12 mouse cellular contexts compared by ENCODE assay signal in genomic region chr1:177478578-177478977, GRCm38 (mm10).
"Had no signal": no experiment of that assay in that cellular context is flagged by ENCODE, and none has a peak within 500 bp of the region (broad histone marks: within the 10 kb centered on the region; RNA-seq: fewer than 3 reads in every experiment).

No protein-coding gene starts in this region.

- DNase-seq: kidney, postnatal 10 days; right cerebral cortex, adult 18-20 months; right cerebral cortex, postnatal 25 days; thymus, postnatal 36 days had no signal

- H3K27ac ChIP-seq: left cerebral cortex, adult 2 months; limb, embryonic 10.5 days; liver, embryonic 15.5 days; midbrain, embryonic 15.5 days; neural tube, embryonic 12.5 days had no signal

- H3K9me3 ChIP-seq: limb, embryonic 10.5 days; liver, embryonic 15.5 days; megakaryocyte, embryonic 14.5 days; midbrain, embryonic 15.5 days; neural tube, embryonic 12.5 days had no signal

- H3K4me3 ChIP-seq: left cerebral cortex, adult 2 months; limb, embryonic 10.5 days; liver, embryonic 15.5 days; megakaryocyte, embryonic 14.5 days; midbrain, embryonic 15.5 days; neural tube, embryonic 12.5 days had no signal

- H3K9ac ChIP-seq: liver, embryonic 15.5 days; midbrain, embryonic 15.5 days; neural tube, embryonic 12.5 days had no signal

- H3K4me2 ChIP-seq: liver, embryonic 11.5 days; liver, embryonic 15.5 days; midbrain, embryonic 11.5 days; midbrain, embryonic 15.5 days; neural tube, embryonic 12.5 days had no signal

- H3K27me3 ChIP-seq: liver, embryonic 15.5 days; midbrain, embryonic 15.5 days; neural tube, embryonic 12.5 days had no signal

- H3K4me1 ChIP-seq: limb, embryonic 10.5 days; midbrain, embryonic 15.5 days; neural tube, embryonic 12.5 days had no signal

- H3K36me3 ChIP-seq: limb, embryonic 10.5 days; liver, embryonic 15.5 days; midbrain, embryonic 15.5 days; neural tube, embryonic 12.5 days had no signal

- ATAC-seq: midbrain, embryonic 15.5 days had no signal
